Mouse (Mus musculus) kidney, adult 2 months (tissue): ENCODE data around the gene BC048562. TPM values are rescaled to one million over a fixed set of nuclear protein-coding genes. Genes with fewer than 3 reads are reported as not detected.

Experiments
- DNase-seq: peaks from one replicate; pipeline ENCODE4 v3.0.0; 2021
- H3K27ac ChIP-seq: fragments of 200-500 bp; 2 replicates; pipeline ENCODE4 v1.5.1; 2012; ENCODE audit warnings: low read depth, low read length, control low read depth, inconsistent platforms; ENCODE audit not compliant: insufficient read depth
- H3K27me3 ChIP-seq: fragments of 200-500 bp; replicated peaks from 2 replicates; pipeline ENCODE4 v1.6.1; 2012; ENCODE audit warnings: mild to moderate bottlenecking, moderate library complexity, low read length, inconsistent platforms; ENCODE audit not compliant: control insufficient read depth, insufficient read depth
- H3K36me3 ChIP-seq: fragments of 200-500 bp; 2 replicates; pipeline ENCODE4 v1.6.1; 2012; ENCODE audit warnings: mild to moderate bottlenecking, moderate library complexity, low read length, inconsistent platforms; ENCODE audit not compliant: control insufficient read depth, insufficient read depth
- H3K4me1 ChIP-seq: fragments of 200-500 bp; 2 replicates; pipeline ENCODE4 v1.6.1; 2011; ENCODE audit warnings: low read length; ENCODE audit not compliant: control insufficient read depth, insufficient read depth
- H3K4me3 ChIP-seq: fragments of 200-500 bp; 2 replicates; pipeline ENCODE4 v1.5.1; 2011; ENCODE audit warnings: mild to moderate bottlenecking, low read depth, low read length, control low read depth; ENCODE audit not compliant: insufficient read depth
- CTCF ChIP-seq: fragments of 200-500 bp; conservative IDR thresholded peaks from 2 replicates; pipeline ENCODE4 v1.5.1; 2011; ENCODE audit warnings: low read depth, mild to moderate bottlenecking, control low read depth, low read length, moderate library complexity, mixed read lengths; ENCODE audit not compliant: insufficient read depth, insufficient read length
- POLR2A ChIP-seq: fragments of 200-500 bp; IDR thresholded peaks from one replicate; pipeline ENCODE4 v1.6.1; 2011; ENCODE audit warnings: low read depth, low read length, control low read depth
- WGBS: fragments of 180-500 bp; shearing (Covaris S2); methylation state at CpG from one replicate; pipeline ENCODE4 v1.1.7; 2018; 5-methylcytosine and 5-hydroxymethylcytosine counted together
- polyA plus RNA-seq: library from polyadenylated mRNA; depleted of rRNA; stranded (reverse); fragments of >200 nt; gene quantifications from 2 replicates; pipeline ENCODE4 v1.2.3, GENCODE M21; 2012

The BC048562 gene
- polyA plus RNA-seq, 1 experiment, result not detected

DNA sequence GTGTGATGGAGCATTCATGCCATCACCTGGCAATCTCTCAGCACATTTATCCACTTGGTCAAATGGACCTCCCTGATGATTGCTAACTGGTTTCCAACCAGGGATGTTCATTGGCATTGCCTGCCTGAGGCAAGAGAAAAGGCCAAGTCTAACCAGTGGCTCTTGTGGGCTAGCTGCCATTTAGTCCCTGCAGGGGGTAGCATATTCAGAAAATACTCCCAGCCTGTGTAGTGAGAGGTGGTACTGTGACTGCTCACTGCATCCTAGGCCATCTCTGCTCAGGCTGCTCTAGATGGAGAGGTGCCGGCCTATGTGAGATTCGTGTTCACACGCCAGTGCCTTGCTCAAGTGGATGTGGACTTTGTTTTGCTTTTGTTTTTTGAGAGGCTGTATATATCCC lies 38.0 kb upstream of the BC048562 start:
- WGBS, result 94% methylated on average over 3 of the region's 3 CpGs
- Histone ChIP-seq H3K27ac (no peak overlapping the region), H3K4me3 (no peak overlapping the region), H3K4me1 (peaks cover 10% of the 10 kb centered on the region; the same call in 1 of the 2 replicates), H3K36me3 (no peaks in the 10 kb centered on the region), H3K27me3 (no peaks in the 10 kb centered on the region)
- TF ChIP-seq POLR2A (no peak), CTCF (no peak)
- no peak for DNase-seq

DNA sequence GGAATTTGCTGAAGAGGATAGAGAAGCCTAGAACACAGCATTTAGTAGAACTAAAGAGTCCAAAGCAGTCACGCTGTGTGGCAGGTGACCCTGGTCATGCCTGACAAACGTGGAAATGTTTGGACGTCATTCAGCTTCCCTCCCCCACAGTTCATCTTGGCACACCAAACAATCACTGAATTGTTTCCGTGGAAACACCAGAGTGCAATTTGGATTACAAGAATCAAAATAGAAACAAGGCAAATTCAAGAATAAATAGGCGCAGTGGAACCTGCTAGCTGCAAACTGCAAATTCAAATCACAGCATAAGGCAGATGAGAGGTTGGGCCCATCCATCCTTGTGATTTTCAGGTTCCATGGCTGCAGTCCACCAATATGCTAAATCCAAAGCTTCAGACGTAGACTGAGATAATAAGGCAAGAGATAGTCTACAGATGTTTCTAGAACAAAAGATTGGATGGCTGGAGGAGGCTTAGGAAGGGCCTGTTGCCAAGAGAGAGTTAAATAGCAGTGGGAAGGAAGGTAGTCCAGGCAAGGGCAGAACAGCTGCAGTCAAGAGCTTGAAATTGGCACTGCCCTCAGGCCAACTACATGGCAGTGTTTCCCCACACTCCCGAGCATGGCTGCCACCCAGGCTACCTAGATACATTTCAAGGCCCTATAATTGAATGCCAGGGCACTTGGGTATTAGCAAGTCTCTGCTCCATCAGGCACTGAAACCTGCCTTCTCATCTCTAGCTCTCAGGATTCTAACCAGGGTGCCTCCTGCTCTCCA lies 34.9 kb upstream of the BC048562 start:
- H3K4me1 ChIP-seq, result peaks cover 6% of the 10 kb centered on the region; the same call in 1 of the 2 replicates
- peak overlapping the region; percentile 3; the same call in 1 of the 2 replicates for H3K27ac ChIP-seq
- TF ChIP-seq POLR2A, result no peak
- no peak for TF ChIP-seq CTCF
- H3K27me3 ChIP-seq, result no peaks in the 10 kb centered on the region
- DNase-seq, result peak; percentile 79
- no peak overlapping the region for H3K4me3 ChIP-seq
- WGBS, result 42% methylated on average over 7 of the region's 7 CpGs
- no peaks in the 10 kb centered on the region for H3K36me3 ChIP-seq

DNA sequence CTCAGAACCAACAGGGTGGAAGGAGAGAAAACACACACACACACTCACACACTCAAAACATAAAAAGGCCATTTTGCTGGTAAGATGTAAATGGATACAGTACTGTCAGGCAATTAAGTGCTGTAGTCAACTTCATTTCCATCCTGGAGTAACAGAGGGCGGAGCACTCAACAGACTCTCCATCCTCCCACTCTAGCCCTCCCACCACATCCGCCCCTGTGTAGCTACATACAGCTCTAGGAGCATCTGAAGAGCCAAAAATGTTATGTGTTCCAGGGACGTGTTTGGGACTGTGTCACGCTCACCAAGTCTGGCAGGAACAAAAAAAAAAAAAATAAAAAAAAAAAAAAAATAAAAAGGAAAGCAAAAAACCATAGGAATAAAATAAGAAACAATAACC lies 33.2 kb upstream of the BC048562 start:
- Histone ChIP-seq H3K36me3 (no peaks in the 10 kb centered on the region), H3K4me3 (no peak overlapping the region), H3K27me3 (no peaks in the 10 kb centered on the region), H3K4me1 (peaks cover 6% of the 10 kb centered on the region; the same call in 1 of the 2 replicates), H3K27ac (no peak overlapping the region)
- no peak for TF ChIP-seq POLR2A
- TF ChIP-seq CTCF, result no peak
- no peak for DNase-seq
- 84% methylated on average over 4 of the region's 4 CpGs for WGBS

DNA sequence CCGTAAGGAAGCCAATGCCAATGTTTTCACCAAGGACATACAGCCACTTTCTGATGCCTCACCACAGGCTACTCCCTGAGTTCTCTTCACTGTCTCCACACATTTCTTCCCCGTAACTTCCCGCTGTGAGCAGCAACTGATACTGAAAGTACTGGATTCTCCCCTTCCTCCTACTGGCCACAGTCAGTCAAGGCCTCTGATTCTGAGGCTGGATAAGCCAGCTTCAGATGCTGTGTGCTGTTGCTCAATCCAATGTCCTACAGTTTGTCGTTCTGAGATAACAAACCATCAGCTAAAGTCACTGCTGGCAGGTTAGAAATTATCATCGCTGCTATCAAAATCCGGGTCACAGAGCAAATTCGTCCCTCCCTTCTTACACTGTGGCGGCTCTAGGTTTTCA lies 31.8 kb upstream of the BC048562 start:
- Histone ChIP-seq H3K4me1 (peaks cover 6% of the 10 kb centered on the region; the same call in 1 of the 2 replicates), H3K4me3 (no peak overlapping the region), H3K36me3 (no peaks in the 10 kb centered on the region), H3K27ac (no peak overlapping the region), H3K27me3 (no peaks in the 10 kb centered on the region)
- DNase-seq, result no peak
- TF ChIP-seq POLR2A (no peak), CTCF (no peak; the same call in 1 of the 2 replicates)
- 75% methylated on average over 8 of the region's 8 CpGs for WGBS

DNA sequence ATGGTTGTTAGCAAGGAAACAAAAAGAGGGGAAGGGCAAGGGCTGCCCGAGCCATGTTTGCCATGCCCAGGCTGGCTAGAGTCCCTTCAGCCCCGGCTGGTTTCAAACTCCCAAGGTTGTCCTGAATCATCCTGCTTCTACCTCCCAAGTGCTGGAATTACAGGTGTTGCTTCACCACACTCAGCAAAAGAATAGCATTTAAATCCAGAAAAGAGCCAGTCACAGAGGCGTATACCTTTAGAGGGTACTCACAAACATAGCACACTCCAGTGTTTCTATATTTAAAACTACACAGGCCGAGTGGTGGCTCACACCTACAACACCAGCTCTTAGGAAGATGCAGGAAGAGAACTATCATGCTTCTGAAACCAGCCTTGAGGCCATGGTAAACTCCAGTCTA lies 26.7 kb upstream of the BC048562 start:
- no peaks in the 10 kb centered on the region for H3K4me1 ChIP-seq
- no peak overlapping the region for H3K4me3 ChIP-seq
- no peak overlapping the region for H3K27ac ChIP-seq
- no peak for TF ChIP-seq CTCF
- no peak for TF ChIP-seq POLR2A
- DNase-seq, result no peak
- no peaks in the 10 kb centered on the region for H3K27me3 ChIP-seq
- H3K36me3 ChIP-seq, result no peaks in the 10 kb centered on the region
- WGBS, result 97% methylated on average over 4 of the region's 4 CpGs

DNA sequence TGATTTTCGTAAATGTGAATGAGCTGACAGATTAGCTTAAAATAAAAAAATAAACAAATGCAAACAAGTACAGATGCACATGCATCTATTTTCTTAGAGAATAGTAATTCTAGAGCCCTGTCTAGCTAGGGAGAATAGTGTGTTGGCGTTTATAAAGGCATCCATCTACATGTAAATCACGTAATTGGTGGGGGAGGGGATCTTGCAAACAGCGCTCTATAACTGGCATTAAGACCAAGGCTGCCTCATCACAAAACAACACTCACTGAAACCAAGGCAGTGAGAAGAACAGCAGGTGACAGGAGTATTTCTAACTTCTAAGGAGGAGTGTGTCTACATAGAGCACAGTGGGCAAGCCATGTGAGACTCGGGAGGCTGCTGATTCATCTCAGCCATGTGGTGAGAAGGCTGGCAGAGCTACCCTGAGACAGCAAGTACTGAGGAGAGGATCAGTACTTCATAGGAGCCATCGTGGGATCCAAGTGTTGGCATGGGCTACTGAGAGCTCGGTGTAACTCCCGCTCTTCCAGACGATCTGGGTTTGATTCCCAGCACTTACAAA lies 24.8 kb upstream of the BC048562 start:
- Histone ChIP-seq H3K27ac (no peak overlapping the region), H3K4me1 (no peaks in the 10 kb centered on the region), H3K27me3 (no peaks in the 10 kb centered on the region), H3K36me3 (no peaks in the 10 kb centered on the region), H3K4me3 (no peak overlapping the region)
- 80% methylated on average over 9 of the region's 9 CpGs for WGBS
- TF ChIP-seq POLR2A (no peak), CTCF (no peak)
- no peak for DNase-seq

DNA sequence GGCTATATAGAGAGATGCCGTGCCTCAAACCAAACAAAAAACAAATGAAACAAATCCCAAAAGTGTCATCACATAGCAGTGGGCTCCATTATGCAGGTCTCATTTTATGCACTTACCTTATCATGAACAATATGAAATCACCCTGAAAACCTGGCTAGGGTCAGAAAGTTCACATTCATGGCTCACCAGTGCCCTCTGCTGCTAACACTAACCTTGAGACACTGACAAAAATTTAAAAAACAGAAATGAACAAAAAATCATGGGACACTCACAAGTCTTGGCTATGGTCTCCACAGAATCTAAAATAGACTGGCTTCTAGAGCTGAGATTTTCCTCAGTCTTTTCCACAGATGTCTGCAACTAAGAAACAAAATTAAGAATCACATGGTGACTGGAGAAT lies 24.1 kb upstream of the BC048562 start:
- peak; percentile 51 for DNase-seq
- peak; percentile 25; the same call in 1 of the 2 replicates for TF ChIP-seq CTCF
- TF ChIP-seq POLR2A, result no peak
- no peaks in the 10 kb centered on the region for H3K27me3 ChIP-seq
- 66% methylated on average over 1 of the region's 1 CpGs for WGBS
- no peak overlapping the region for H3K4me3 ChIP-seq
- no peaks in the 10 kb centered on the region for H3K36me3 ChIP-seq
- H3K4me1 ChIP-seq, result no peaks in the 10 kb centered on the region
- no peak overlapping the region for H3K27ac ChIP-seq
